Mouse (Mus musculus) brown adipose tissue, adult 24 weeks (tissue): ENCODE results near the gene Pef1. TPM values are rescaled to one million over a fixed set of nuclear protein-coding genes. Genes with fewer than 3 reads are reported as not detected.

Experiments
- H3K27ac ChIP-seq: fragments of 200-500 bp; replicated peaks from 2 replicates; pipeline ENCODE4 v1.5.1; 2012; ENCODE audit warnings: low read depth, mild to moderate bottlenecking, low read length
- H3K4me1 ChIP-seq: fragments of 200-500 bp; 2 replicates; pipeline ENCODE4 v1.6.1; 2012; ENCODE audit warnings: low read length, mixed read lengths; ENCODE audit not compliant: control insufficient read depth, insufficient read depth, insufficient read length
- H3K4me3 ChIP-seq: fragments of 200-500 bp; 2 replicates; pipeline ENCODE4 v1.5.1; 2012; ENCODE audit warnings: low read depth, mild to moderate bottlenecking, low read length, moderate library complexity; ENCODE audit not compliant: insufficient read depth
- polyA plus RNA-seq: library from polyadenylated mRNA; stranded (reverse); fragments of >200 nt; gene quantifications from 2 replicates; pipeline ENCODE4 v1.2.4, GENCODE M21; 2012; ENCODE audit not compliant: missing spikeins, insufficient read depth, insufficient read length

The Pef1 gene
- polyA plus RNA-seq: 67.7 and 71.2 TPM in 2 replicates

DNA sequence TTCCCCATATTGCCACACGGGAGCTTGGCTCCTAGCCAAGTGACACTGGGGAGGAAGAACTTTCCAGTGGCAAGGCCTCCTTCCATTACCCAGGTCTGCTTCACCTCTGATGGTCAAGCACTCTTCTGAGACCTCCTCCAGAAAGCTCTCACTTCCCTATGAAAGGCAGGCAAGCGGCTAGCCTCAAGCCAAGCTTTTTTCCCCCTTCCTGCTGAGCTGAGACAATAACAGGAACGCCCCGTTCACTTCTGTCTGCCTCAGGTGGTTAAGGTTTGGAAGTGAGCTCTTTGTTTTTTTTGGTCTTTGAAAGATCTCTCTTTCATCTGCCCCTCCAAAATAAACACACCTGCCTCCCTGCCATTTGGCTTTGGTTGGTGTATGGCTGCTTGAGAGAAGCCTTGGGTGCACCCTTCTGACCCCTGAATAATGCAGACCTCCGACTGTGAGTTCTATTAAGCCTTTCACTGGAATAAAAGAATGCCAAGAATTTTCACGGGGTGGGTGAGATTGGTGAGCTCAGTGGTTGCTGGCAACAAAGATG, at the start of gene Pef1:
Gene Pef1 (plus strand): TSS at position 448 of the 541 bp plus-strand sequence.
- Histone ChIP-seq H3K27ac (no peak within 1 kb of the TSS), H3K4me1 (no peaks in the 10 kb centered on the region)

DNA sequence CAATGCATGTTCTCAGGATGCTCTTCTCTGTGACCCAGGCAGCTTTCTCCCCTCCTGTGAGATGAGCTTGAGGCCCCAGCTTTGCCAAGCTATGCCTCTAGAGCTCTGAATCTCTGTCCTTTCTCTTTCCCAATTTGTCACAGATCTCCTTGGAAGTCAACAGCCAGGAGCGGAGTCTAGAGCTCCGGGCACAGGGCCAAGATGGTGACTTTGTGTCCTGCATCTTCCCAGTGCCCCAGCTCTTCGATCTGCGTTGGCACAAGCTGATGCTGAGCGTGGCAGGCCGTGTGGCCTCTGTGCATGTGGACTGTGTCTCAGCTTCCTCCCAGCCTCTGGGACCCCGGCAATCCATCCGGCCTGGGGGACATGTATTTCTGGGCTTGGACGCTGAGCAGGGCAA, 49.2 kb upstream of the Pef1 start:
- Histone ChIP-seq H3K27ac (no peak overlapping the region), H3K4me3 (no peak overlapping the region), H3K4me1 (no peaks in the 10 kb centered on the region; the same call in 1 of the 2 replicates)

More for the DNA sequence above, at the start of gene Pef1:
- H3K4me3 ChIP-seq: no peak within 1 kb of the TSS

DNA sequence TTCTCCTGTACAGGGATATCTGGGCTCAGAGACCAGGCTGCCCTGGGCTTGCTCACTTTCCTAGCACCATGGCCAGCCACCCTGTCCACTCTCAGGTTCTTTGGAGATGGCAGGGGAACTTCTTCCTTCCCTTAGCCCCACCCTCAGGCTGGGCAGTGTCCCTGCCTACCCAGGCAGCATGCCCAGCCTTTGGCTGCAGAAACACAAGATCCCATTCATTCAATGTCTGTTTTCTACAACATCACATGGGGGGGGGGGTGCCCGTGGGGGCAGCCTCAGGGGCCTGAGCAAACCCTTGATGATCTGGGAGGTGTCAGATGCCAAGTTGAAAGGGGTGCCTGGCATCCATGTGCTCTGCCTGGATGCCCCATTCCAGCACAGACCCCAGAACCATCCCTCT, 47.6 kb upstream of the Pef1 start:
- Histone ChIP-seq H3K4me3 (no peak overlapping the region), H3K4me1 (no peaks in the 10 kb centered on the region; the same call in 1 of the 2 replicates)

DNA sequence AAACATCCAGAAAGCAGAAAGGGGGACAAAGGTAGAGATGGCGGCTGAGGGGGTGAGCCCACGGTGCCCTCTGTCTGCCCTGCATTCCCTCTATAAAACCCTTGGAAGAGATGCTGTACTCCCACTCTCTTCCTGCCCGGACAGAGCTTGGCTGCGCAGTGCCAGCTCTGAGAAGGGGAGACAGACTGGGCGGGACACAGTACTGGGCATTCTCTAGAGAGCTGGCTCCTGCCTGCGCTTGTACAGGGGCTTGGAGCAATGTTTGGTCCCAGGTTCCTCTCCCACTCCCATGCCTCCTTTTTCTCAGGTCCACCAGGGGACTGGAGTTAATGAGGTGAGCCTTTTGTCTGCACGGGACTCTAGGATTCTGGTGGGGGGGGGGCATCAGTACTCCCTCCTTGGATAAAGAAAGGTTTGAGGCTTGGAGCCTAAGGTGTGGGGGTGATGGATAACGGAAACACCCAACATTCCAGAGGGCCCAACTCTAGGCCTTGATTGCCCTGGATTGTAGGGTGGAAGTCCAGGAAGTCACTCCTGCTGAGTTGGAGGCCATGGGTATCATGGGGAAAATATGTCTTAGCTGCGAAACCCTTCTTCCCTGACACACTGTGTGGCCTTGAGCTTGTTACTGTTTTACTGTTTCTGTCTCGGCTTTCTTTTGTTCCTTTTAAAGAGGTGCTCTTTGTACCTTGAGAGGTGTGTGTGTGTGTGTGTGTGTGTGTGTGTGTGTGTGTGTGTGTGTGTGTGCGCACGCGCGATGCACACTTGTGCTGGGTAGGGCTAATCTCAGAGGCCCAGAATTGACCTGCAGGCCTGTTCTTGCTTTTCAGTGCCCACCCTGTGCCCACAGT, 47.0 kb upstream of the Pef1 start:
- Histone ChIP-seq H3K4me1 (no peaks in the 10 kb centered on the region; the same call in 1 of the 2 replicates), H3K27ac (no peak overlapping the region), H3K4me3 (no peak overlapping the region)

More for the DNA sequence above, 47.6 kb upstream of the Pef1 start:
- no peak overlapping the region for H3K27ac ChIP-seq

DNA sequence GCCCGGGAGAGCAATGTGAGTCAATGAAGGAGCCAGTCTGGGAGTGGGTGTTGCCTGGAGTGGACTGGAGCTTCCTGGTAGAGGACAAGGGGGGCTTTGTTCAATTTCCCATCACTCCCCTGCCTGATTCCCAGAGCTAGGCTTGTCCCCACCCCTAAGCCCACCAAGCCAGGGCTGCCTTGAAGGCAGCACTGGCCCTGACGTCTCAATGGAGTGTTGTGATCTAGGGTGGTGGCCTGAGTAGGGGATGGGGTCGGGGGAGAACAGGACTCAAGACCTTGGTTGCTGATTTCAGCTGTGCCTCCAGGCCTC, 46.4 kb upstream of the Pef1 start:
- H3K4me3 ChIP-seq: no peak overlapping the region

DNA sequence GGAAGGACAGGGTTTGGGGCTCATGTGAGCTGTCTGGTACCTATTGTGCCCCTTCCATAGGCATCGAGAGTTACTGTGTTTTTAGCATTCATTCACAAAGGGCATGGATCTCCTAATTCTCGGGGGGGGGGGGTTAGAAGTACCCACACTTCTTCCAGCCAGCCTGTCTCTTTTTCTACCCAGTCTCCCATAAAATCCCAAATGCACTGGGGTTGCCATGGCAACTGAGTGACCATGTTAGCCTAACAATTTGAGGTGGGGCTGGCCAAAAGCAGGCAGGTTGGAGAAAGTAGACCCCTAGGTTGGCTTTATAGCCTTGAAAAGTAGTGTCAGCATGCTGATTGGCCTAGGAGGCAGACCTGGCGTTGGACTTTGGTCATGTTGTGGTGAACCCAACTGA, 45.9 kb upstream of the Pef1 start:
- no peak overlapping the region for H3K4me3 ChIP-seq
- H3K27ac ChIP-seq: no peak overlapping the region
- no peaks in the 10 kb centered on the region; the same call in 1 of the 2 replicates for H3K4me1 ChIP-seq

More for the DNA sequence above, 46.4 kb upstream of the Pef1 start:
- Histone ChIP-seq H3K4me1 (no peaks in the 10 kb centered on the region; the same call in 1 of the 2 replicates), H3K27ac (no peak overlapping the region)

DNA sequence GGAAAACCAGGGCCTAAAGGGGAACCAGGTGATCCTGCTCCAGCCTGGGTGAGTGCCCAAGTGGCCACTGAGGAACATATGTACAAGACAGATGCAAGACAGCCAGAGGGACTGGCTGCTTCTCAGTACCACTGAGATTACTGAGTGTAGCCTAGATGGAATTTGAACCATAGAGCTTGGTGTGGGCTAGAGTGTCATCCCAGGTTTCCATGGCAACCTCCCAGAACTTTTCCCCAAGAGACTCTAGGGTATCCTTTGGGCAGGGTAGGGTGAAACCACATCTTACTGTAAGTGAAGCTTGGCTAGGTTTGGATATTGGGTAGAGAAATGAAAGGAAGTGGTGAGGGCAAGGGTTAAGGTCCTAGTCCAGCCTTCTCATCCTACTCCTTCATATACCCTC, 41.4 kb upstream of the Pef1 start:
- Histone ChIP-seq H3K27ac (no peak overlapping the region), H3K4me3 (no peak overlapping the region), H3K4me1 (no peaks in the 10 kb centered on the region)

DNA sequence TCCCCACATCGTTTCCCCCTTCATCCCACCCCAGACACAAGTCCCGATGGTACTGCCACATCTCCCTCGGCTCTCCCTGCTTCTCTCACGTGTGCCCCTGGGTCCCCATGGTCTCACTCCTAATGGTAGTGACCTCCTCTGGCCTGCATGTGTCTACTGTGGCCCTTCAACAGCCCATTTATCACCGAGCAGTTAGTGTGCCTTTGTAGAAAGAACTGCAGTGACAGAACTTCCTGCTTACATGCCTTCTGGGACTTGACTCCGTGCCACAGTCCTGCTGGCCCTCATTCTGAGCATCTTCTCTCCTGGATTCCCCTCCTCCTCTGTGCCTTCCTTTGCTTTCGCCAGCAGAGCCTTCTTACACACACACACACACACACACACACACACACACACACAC, 39.2 kb upstream of the Pef1 start:
- no peak overlapping the region for H3K27ac ChIP-seq
- no peak overlapping the region for H3K4me3 ChIP-seq
- no peaks in the 10 kb centered on the region for H3K4me1 ChIP-seq

DNA sequence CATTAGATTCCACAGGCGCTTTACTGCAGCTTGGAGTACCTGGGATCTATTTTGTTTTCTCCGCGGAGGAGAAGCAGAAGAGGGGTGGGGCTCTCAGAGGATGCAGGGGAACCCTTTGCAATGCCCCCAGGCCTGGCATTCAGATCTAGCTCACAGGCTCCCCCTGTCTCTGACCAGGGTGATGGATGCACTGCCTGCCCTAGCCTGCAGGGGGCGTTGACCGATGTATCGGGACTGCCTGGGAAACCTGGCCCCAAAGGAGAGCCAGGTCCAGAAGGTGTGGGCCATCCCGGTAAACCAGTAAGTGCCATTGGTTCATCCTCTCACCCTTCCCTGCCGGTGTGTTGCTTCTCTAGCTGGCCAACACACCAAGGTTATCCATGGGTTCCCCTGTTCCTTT, 35.5 kb upstream of the Pef1 start:
- H3K4me1 ChIP-seq: no peaks in the 10 kb centered on the region
- no peak overlapping the region for H3K27ac ChIP-seq
- no peak overlapping the region for H3K4me3 ChIP-seq

DNA sequence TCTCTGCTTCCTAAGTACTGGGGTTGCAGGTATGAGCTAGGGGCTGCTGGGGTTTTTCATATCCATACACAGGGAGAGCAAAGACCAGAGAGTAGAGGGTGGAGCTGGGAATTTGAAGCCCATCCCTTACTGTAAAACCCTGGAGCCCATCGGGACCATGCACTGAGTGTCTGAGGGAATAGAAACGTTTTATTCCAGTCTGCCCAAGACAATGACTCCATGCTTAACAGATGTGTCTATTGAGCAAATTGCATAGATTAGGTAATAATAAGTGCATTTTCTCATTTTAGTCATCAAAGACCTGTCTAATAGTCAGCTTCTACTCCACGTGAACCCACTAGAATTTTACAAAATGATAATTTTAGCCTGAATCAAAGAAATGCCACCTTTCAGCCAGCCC, 31.8 kb upstream of the Pef1 start:
- Histone ChIP-seq H3K4me1 (no peaks in the 10 kb centered on the region), H3K4me3 (no peak overlapping the region), H3K27ac (no peak overlapping the region)

DNA sequence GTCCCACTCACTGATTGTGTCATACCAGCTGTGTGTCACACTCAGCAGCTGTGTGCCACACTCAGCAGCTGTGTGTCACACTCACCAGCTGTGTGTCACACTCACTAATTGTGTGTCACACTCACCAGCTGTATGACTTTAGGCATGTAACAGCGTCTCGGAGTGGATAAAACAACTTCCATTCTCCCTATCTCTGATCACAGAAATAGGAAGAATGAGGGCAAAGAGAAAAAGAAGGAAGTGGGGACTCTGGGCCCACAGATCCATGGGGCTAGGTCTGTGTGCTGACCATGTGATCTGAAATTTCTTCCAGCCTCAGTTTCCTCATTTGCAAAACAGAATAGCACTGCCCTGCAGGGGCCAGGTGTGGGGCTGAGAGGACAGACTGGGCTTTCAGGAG, 30.6 kb upstream of the Pef1 start:
- no peak overlapping the region for H3K4me3 ChIP-seq
- H3K4me1 ChIP-seq: no peaks in the 10 kb centered on the region

DNA sequence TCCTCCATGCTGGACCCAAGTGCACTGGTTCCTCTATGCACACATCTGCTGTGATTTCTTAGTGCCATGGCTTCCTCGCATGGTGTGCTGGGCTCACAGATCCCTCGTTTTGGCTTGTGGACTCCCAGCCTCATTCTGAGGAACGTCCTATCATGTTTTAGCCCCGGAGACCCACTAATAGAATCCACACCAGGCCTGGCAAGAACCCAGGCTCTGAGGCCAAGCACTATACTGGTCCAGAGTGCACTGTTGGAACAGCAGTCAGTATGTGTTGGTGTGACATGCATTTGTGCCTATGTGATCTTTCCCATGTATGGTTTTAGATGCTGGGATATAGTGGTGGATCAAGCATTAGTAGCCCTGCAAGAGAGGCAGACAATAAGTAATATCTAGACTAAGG, 29.0 kb upstream of the Pef1 start:
- Histone ChIP-seq H3K27ac (no peak overlapping the region), H3K4me3 (no peak overlapping the region), H3K4me1 (no peaks in the 10 kb centered on the region)

More for the DNA sequence above, 30.6 kb upstream of the Pef1 start:
- no peak overlapping the region for H3K27ac ChIP-seq

DNA sequence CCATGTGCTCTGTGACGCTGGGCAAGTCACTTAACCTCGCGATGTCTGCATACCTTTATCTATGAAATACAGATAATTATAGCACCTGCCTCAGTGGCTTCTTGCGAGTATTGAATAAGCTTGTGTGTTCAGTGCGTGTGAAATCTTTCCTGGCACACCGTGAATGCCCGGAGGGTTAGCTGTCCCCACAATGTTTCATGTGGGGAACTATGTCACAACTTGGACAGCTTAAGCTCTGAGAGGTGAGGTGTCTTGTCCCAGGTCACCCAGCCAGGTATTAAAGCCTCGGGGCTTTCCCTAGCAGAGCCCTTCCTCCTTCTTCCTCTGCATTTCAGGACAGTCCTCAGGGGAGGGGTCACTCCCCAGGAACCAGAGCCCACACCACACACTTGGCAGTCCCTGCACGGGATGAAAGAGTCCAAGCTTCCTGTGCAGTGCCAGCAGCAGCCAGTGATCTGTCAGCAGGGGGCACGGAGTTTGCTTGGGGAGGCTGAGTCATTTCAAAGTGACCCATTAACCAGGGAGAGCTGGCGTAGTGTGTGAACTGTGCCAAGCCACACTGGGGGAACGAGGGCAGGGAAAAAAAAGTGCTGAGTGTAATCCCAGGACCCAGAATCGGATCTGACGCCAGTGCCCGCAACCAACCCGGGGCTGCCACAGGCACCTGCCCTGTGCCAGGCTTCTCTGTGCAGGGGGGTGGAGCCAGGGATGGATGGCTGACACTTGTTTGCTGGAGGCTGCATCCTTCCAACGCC, 27.4 kb upstream of the Pef1 start:
- Histone ChIP-seq H3K4me3 (no peak overlapping the region), H3K4me1 (no peaks in the 10 kb centered on the region), H3K27ac (no peak overlapping the region)

DNA sequence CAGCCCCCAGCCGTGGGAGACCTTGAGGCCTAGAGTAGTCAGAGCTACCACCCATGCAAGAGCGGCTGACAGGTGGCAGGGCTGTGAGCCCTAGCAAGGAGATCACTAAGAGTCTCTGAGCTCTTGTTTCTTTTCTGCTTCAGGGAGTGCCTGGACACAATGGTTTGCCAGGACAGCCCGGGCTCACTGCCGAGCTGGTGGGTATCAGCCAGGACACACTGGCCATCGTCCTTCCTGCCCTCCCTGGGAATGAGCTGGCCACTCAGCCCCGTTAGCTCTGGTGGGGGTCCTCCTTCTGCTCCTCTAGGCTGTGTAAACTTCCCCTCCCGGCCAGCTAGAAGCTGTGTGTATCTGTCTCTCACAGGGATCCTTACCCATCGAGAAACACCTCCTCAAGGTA, 25.5 kb upstream of the Pef1 start:
- Histone ChIP-seq H3K4me1 (no peaks in the 10 kb centered on the region), H3K4me3 (no peak overlapping the region), H3K27ac (no peak overlapping the region)

DNA sequence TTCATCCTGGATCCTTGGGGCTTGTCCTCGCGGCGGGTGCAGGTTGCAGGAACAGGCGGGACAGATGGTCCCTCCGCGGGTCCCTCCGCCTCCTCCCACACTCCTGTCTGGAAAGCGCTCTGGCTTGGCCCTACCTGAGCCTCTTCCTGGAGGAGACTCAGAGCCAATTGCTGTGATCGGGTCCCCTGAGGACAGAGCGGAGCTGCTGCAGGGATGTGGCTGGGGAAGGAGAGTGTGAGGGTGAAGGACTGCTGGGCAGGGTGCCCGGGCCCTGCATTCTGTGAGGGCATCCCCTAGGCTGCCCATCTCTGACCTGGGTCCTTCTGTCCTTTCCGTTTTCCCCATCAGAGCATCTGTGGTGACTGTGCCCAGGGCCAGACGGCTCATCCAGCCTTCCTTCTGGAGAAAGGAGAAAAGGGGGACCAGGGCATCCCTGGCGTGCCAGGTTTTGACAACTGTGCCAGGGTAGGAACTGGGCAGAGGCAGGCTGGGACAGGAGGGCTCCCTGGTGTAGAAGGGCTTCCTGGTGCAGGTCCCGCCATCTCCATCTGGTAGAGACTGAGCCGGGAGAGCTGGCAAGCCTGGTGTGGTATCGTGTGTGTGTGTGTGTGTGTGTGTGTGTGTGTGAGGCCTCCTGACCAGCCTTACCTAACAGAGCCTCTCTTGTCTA, 23.4 kb upstream of the Pef1 start:
- no peaks in the 10 kb centered on the region for H3K4me1 ChIP-seq
- H3K4me3 ChIP-seq: no peak overlapping the region
- H3K27ac ChIP-seq: no peak overlapping the region
